Mouse (Mus musculus): ENCODE measurements around the gene Sez6l2. TPM values are rescaled to one million over a fixed set of nuclear protein-coding genes. Genes with fewer than 3 reads are reported as not detected.

Gene Sez6l2
- polyA plus RNA-seq, 1 experiment from 2014 or later: 14.2 TPM

- H3K4me3 ChIP-seq (ENCODE audit: low read depth, low read length): 0 out of 2 replicates have a peak overlapping the region, but pooled peaks have one; percentile 2
- 80% methylated on average over 13 of the region's 14 CpGs for WGBS
- ATAC-seq (ENCODE audit: low FRiP score): no peak
Observed at GRCm38 (mm10) chr7:127019306-127019960, 69.1 kb downstream of the Sez6l2 start.

GRCm38 (mm10) chr7:127020031-127020430 lies 69.7 kb downstream of the Sez6l2 start:
- H3K4me2 ChIP-seq (replicated peaks; ENCODE audit: low read depth, low read length): peak overlapping the region; percentile 84
- no peak for ATAC-seq (ENCODE audit: low FRiP score)
- H3K36me3 ChIP-seq (ENCODE audit: control insufficient read depth, insufficient read depth, low read length): peaks cover 4% of the 10 kb centered on the region; the same call in 1 of the 2 replicates
- H3K4me3 ChIP-seq (ENCODE audit: low read depth, low read length): peak overlapping the region; percentile 38; the same call in 1 of the 2 replicates
- H3K4me1 ChIP-seq (replicated peaks; ENCODE audit: control insufficient read depth, insufficient read depth, low read length): peaks cover 31% of the 10 kb centered on the region
- peak overlapping the region; percentile 74; the same call in 1 of the 2 replicates for H3K9ac ChIP-seq (ENCODE audit: low read depth, low read length)
- no peaks in the 10 kb centered on the region for H3K9me3 ChIP-seq (ENCODE audit: control insufficient read depth, low read length)
- 55% methylated on average over 3 of the region's 3 CpGs for WGBS
- no peak for DNase-seq (ENCODE audit: low spot score)
- H3K27me3 ChIP-seq (ENCODE audit: control insufficient read depth, insufficient read depth, low read length): no peaks in the 10 kb centered on the region
- H3K27ac ChIP-seq (ENCODE audit: low read depth, low read length): no peak overlapping the region

More at GRCm38 (mm10) chr7:127019306-127019960, 69.1 kb downstream of the Sez6l2 start:
- Histone ChIP-seq H3K27ac (ENCODE audit: low read depth, low read length) (no peak overlapping the region), H3K27me3 (ENCODE audit: control insufficient read depth, insufficient read depth, low read length) (no peaks in the 10 kb centered on the region), H3K36me3 (ENCODE audit: control insufficient read depth, insufficient read depth, low read length) (peaks cover 4% of the 10 kb centered on the region; the same call in 1 of the 2 replicates), H3K9ac (ENCODE audit: low read depth, low read length) (peak overlapping the region; percentile 74; the same call in 1 of the 2 replicates), H3K4me1 (replicated peaks; ENCODE audit: control insufficient read depth, insufficient read depth, low read length) (peaks cover 31% of the 10 kb centered on the region), H3K9me3 (ENCODE audit: control insufficient read depth, low read length) (no peaks in the 10 kb centered on the region), H3K4me2 (replicated peaks; ENCODE audit: low read depth, low read length) (peak overlapping the region; percentile 17)
- DNase-seq (ENCODE audit: low spot score): no peak

Other genes with a start within 250 kb of the Sez6l2 start
- gene Coro1a, start 242.8 kb upstream of the Sez6l2 start, polyA plus RNA-seq (2014; fragmentation: Nextera tagmentation; extraction: Ambion mirVana): 45.3 and 47.8 TPM in 2 replicates
- gene Mapk3, start 191.0 kb upstream of the Sez6l2 start, polyA plus RNA-seq (2014; fragmentation: Nextera tagmentation; extraction: Ambion mirVana): 47.2 and 51.8 TPM in 2 replicates
- gene Gdpd3, start 184.2 kb upstream of the Sez6l2 start, polyA plus RNA-seq (2014; fragmentation: Nextera tagmentation; extraction: Ambion mirVana): 0.97 and 1.4 TPM in 2 replicates
- gene Ypel3, start 173.6 kb upstream of the Sez6l2 start, polyA plus RNA-seq (2014; fragmentation: Nextera tagmentation; extraction: Ambion mirVana): 114 and 119 TPM in 2 replicates
- 0.25 and 0.79 TPM in 2 replicates for gene Tbx6, start 169.1 kb upstream of the Sez6l2 start, polyA plus RNA-seq (2014; fragmentation: Nextera tagmentation; extraction: Ambion mirVana)
- gene Ppp4c, start 158.1 kb upstream of the Sez6l2 start, polyA plus RNA-seq (2014; fragmentation: Nextera tagmentation; extraction: Ambion mirVana): 313 and 330 TPM in 2 replicates
- gene Fam57b, start 152.9 kb upstream of the Sez6l2 start, polyA plus RNA-seq (2014; fragmentation: Nextera tagmentation; extraction: Ambion mirVana): 14.6 and 16.3 TPM in 2 replicates
- gene 4930451I11Rik, start 118.9 kb upstream of the Sez6l2 start, polyA plus RNA-seq (2014; fragmentation: Nextera tagmentation; extraction: Ambion mirVana): not detected in 2 replicates
- 3.4 and 3.7 TPM in 2 replicates for gene Doc2a, start 103.1 kb upstream of the Sez6l2 start, polyA plus RNA-seq (2014; fragmentation: Nextera tagmentation; extraction: Ambion mirVana)
- gene Hirip3, start 88.6 kb upstream of the Sez6l2 start, polyA plus RNA-seq (2014; fragmentation: Nextera tagmentation; extraction: Ambion mirVana): 22.0 and 25.2 TPM in 2 replicates
- gene Ino80e, start 88.2 kb upstream of the Sez6l2 start, polyA plus RNA-seq (2014; fragmentation: Nextera tagmentation; extraction: Ambion mirVana): 89.3 and 89.4 TPM in 2 replicates
- gene Taok2, start 65.9 kb upstream of the Sez6l2 start, polyA plus RNA-seq (2014; fragmentation: Nextera tagmentation; extraction: Ambion mirVana): 27.3 and 31.2 TPM in 2 replicates
- 25.3 and 28.6 TPM in 2 replicates for gene Tmem219, start 27.6 kb upstream of the Sez6l2 start, polyA plus RNA-seq (2014; fragmentation: Nextera tagmentation; extraction: Ambion mirVana)
- 30.1 and 33.5 TPM in 2 replicates for gene Kctd13, start 21.7 kb upstream of the Sez6l2 start, polyA plus RNA-seq (2014; fragmentation: Nextera tagmentation; extraction: Ambion mirVana)
- gene Asphd1, start 981 bp upstream of the Sez6l2 start, polyA plus RNA-seq (2014; fragmentation: Nextera tagmentation; extraction: Ambion mirVana): 0.90 and 0.92 TPM in 2 replicates
- 68.9 and 69.5 TPM in 2 replicates for gene Cdipt, start 25.4 kb downstream of the Sez6l2 start, polyA plus RNA-seq (2014; fragmentation: Nextera tagmentation; extraction: Ambion mirVana)
- 0.63 and 0.93 TPM in 2 replicates for gene Cdiptos, start 25.5 kb downstream of the Sez6l2 start, polyA plus RNA-seq (2014; fragmentation: Nextera tagmentation; extraction: Ambion mirVana)
- gene Mvp, start 64.1 kb downstream of the Sez6l2 start, polyA plus RNA-seq (2014; fragmentation: Nextera tagmentation; extraction: Ambion mirVana): 3.4 and 3.5 TPM in 2 replicates
- gene Pagr1b, start 65.9 kb downstream of the Sez6l2 start, polyA plus RNA-seq (2014; fragmentation: Nextera tagmentation; extraction: Ambion mirVana): not detected in 2 replicates
- 76.1 and 78.5 TPM in 2 replicates for gene Pagr1a, start 66.8 kb downstream of the Sez6l2 start, polyA plus RNA-seq (2014; fragmentation: Nextera tagmentation; extraction: Ambion mirVana)
- gene Gm42742, start 70.5 kb downstream of the Sez6l2 start, polyA plus RNA-seq (2014; fragmentation: Nextera tagmentation; extraction: Ambion mirVana): 50.4 and 53.7 TPM in 2 replicates
- gene Prrt2, start 70.6 kb downstream of the Sez6l2 start, polyA plus RNA-seq (2014; fragmentation: Nextera tagmentation; extraction: Ambion mirVana): 7.2 and 7.7 TPM in 2 replicates
- 69.4 and 71.4 TPM in 2 replicates for gene Maz, start 76.5 kb downstream of the Sez6l2 start, polyA plus RNA-seq (2014; fragmentation: Nextera tagmentation; extraction: Ambion mirVana)
- 142 and 146 TPM in 2 replicates for gene Kif22, start 91.9 kb downstream of the Sez6l2 start, polyA plus RNA-seq (2014; fragmentation: Nextera tagmentation; extraction: Ambion mirVana)
- not detected in 2 replicates for gene Zg16, start 136.8 kb downstream of the Sez6l2 start, polyA plus RNA-seq (2014; fragmentation: Nextera tagmentation; extraction: Ambion mirVana)
- 1.0 and 1.3 TPM in 2 replicates for gene AI467606, start 140.8 kb downstream of the Sez6l2 start, polyA plus RNA-seq (2014; fragmentation: Nextera tagmentation; extraction: Ambion mirVana)
- gene Qprt, start 171.7 kb downstream of the Sez6l2 start, polyA plus RNA-seq (2014; fragmentation: Nextera tagmentation; extraction: Ambion mirVana): 1.7 and 2.0 TPM in 2 replicates
- 0.07 and 0.08 TPM in 2 replicates for gene Spn, start 187.3 kb downstream of the Sez6l2 start, polyA plus RNA-seq (2014; fragmentation: Nextera tagmentation; extraction: Ambion mirVana)
- gene Cd2bp2, start 245.5 kb downstream of the Sez6l2 start, polyA plus RNA-seq (2014; fragmentation: Nextera tagmentation; extraction: Ambion mirVana): 64.7 and 76.2 TPM in 2 replicates